Mouse (Mus musculus) liver, postnatal 0 days (tissue): ENCODE results near the gene Rbm41. TPM values are rescaled to one million over a fixed set of nuclear protein-coding genes. Genes with fewer than 3 reads are reported as not detected.

Source experiments
- ATAC-seq: fragments of 200-750 bp; cut with Nextera tagmentation; 2 replicates; pipeline ENCODE4 v1.8.0; 2017; ENCODE audit warnings: mild to moderate bottlenecking, moderate library complexity
- DNase-seq: peaks from one replicate; pipeline ENCODE4 v3.0.0-alpha.2; 2016
- H3K27ac ChIP-seq: fragments of 300-500 bp; sonication (generic); 2 replicates; pipeline ENCODE4 v1.5.1; 2014; ENCODE audit warnings: antibody characterized with exemption, moderate library complexity, mild to moderate bottlenecking, low read depth
- H3K27me3 ChIP-seq: fragments of 300-500 bp; sonication (generic); 2 replicates; pipeline ENCODE4 v1.6.1; 2014; ENCODE audit warnings: low read length, control low read depth, mixed read lengths; ENCODE audit not compliant: insufficient read depth
- H3K36me3 ChIP-seq: fragments of 300-500 bp; sonication (generic); replicated peaks from 2 replicates; pipeline ENCODE4 v1.6.1; 2014; ENCODE audit warnings: mild to moderate bottlenecking, control low read depth, low read length, moderate library complexity, mixed read lengths; ENCODE audit not compliant: insufficient read depth
- H3K4me1 ChIP-seq: fragments of 300-500 bp; sonication (generic); 2 replicates; pipeline ENCODE4 v1.6.1; 2014; ENCODE audit warnings: antibody characterized with exemption, mild to moderate bottlenecking, control low read depth; ENCODE audit not compliant: insufficient read depth
- H3K4me2 ChIP-seq: fragments of 300-500 bp; sonication (generic); 2 replicates; pipeline ENCODE4 v1.6.1; 2014; ENCODE audit warnings: low read depth, mild to moderate bottlenecking, low read length, moderate library complexity, mixed read lengths
- H3K4me3 ChIP-seq: fragments of 300-500 bp; sonication (generic); 2 replicates; pipeline ENCODE4 v1.5.1; 2014; ENCODE audit warnings: low read depth, low read length
- H3K9ac ChIP-seq: fragments of 300-500 bp; sonication (generic); replicated peaks from 2 replicates; pipeline ENCODE4 v1.6.1; 2014; ENCODE audit warnings: mild to moderate bottlenecking, moderate library complexity
- H3K9me3 ChIP-seq: fragments of 300-500 bp; sonication (generic); 2 replicates; pipeline ENCODE4 v1.6.1; 2016; ENCODE audit warnings: mild to moderate bottlenecking, control low read depth, low read length, mixed read lengths
- CTCF ChIP-seq: sonication (generic); IDR thresholded peaks from 2 replicates; pipeline ENCODE4 v1.5.1; 2016; ENCODE audit warnings: antibody characterized with exemption, low read depth
- EP300 ChIP-seq: IDR thresholded peaks from 2 replicates; pipeline ENCODE4 v1.6.1; 2016; ENCODE audit warnings: antibody characterized with exemption, low read depth, mild to moderate bottlenecking
- WGBS: fragments of 180-500 bp; shearing (Covaris S2); extraction: QIAGEN DNeasy Blood & Tissue Kit; methylation state at CpG from one replicate; pipeline ENCODE4 v1.1.7; 2014; ENCODE audit not compliant: insufficient replicate concordance; 5-methylcytosine and 5-hydroxymethylcytosine counted together
- polyA plus RNA-seq: library from polyadenylated mRNA; unstranded; fragments of >200 nt; fragmentation: Nextera tagmentation; extraction: Ambion mirVana; gene quantifications from 2 replicates; pipeline ENCODE4 v1.2.1, GENCODE M21; 2015

Rbm41 gene
- polyA plus RNA-seq, 1 experiment from 2014 or later, result 0.90 TPM

DNA sequence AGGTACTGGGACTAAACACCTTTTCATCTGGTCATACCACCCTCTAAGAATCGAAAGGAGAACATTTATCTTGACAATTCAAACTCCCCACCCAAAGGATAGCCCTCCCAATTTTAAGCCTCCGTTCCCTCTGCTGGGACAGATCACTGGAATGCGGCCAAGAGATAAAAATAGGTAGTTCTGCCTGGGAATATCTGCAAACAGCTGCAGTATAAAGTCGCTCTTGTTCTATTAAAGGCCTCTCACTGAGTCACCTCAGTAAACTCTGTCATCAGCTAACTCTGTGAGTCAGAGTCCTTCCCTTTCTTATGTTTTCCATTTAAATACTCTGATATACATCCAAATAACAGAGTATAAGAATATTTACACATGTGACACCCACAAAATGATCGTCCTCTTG lies 139.0 kb downstream of the Rbm41 start:
- Histone ChIP-seq H3K9me3 (no peaks in the 10 kb centered on the region), H3K4me2 (no peak overlapping the region), H3K36me3 (no peaks in the 10 kb centered on the region), H3K4me3 (no peak overlapping the region), H3K27me3 (no peaks in the 10 kb centered on the region), H3K4me1 (no peaks in the 10 kb centered on the region), H3K27ac (no peak overlapping the region), H3K9ac (no peak overlapping the region)
- TF ChIP-seq CTCF (no peak), EP300 (no peak)
- DNase-seq, result no peak
- no peak for ATAC-seq
- WGBS, result 61% methylated on average over 5 of the region's 5 CpGs

DNA sequence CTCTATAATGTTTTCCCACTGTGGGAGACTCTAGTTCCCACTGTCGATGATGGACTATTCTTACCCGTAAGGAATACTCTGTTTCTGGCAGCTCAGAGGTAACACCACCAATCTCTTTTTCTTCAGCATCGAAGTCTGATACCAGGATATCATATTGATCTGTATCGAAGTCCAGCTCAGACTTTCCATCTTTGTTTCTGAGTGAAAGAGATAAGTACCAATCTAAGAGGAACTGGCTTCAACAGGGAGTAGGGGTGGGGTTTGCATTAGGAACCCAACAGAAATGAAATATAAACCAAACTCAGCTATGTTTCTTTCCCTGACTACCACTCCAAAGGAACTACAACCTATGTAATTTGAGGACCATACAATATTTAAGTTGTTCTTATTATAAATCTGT lies 143.6 kb downstream of the Rbm41 start:
- TF ChIP-seq CTCF, result no peak
- no peak for TF ChIP-seq EP300
- H3K9me3 ChIP-seq, result no peaks in the 10 kb centered on the region
- no peaks in the 10 kb centered on the region for H3K36me3 ChIP-seq
- DNase-seq (no peak), ATAC-seq (no peak)
- H3K9ac ChIP-seq, result no peak overlapping the region
- no peak overlapping the region for H3K4me2 ChIP-seq
- H3K27me3 ChIP-seq, result no peaks in the 10 kb centered on the region
- no peaks in the 10 kb centered on the region for H3K4me1 ChIP-seq
- no peak overlapping the region for H3K27ac ChIP-seq
- no peak overlapping the region for H3K4me3 ChIP-seq
- 73% methylated on average over 4 of the region's 4 CpGs for WGBS

DNA sequence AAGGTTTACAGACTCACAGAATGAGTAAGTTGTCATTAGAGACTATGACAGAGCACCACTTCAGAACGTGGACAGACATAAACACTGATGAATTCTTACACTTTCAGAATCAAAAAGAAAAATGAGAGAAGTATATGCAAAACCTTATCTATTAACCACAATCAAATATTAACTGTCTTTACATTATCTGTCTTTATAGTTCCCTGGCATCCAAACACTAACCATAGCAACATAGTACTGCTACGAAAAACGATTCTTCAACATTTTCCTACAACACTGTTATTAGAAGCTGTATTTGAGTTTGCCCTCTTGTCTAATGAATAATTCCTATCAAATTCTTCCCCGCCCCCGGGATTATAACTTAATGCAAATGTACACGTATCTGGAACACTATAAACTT lies 157.3 kb downstream of the Rbm41 start:
- no peak overlapping the region for H3K4me2 ChIP-seq
- H3K9ac ChIP-seq, result no peak overlapping the region
- H3K27me3 ChIP-seq, result no peaks in the 10 kb centered on the region
- no peak for ATAC-seq
- H3K9me3 ChIP-seq, result no peaks in the 10 kb centered on the region
- H3K4me3 ChIP-seq, result no peak overlapping the region
- no peaks in the 10 kb centered on the region for H3K36me3 ChIP-seq
- TF ChIP-seq EP300, result no peak
- TF ChIP-seq CTCF, result no peak
- 69% methylated on average over 6 of the region's 6 CpGs for WGBS
- DNase-seq, result no peak
- no peak overlapping the region for H3K27ac ChIP-seq
- H3K4me1 ChIP-seq, result no peaks in the 10 kb centered on the region

Other genes starting within 250 kb of the Rbm41 start
- not detected in 2 replicates for gene Ripply1, start 216.2 kb downstream of the Rbm41 start, polyA plus RNA-seq
- gene Cldn2, start 197.8 kb downstream of the Rbm41 start, polyA plus RNA-seq, result 8.1 and 8.4 TPM in 2 replicates
- 12.4 and 16.1 TPM in 2 replicates for gene Morc4, start 126.9 kb downstream of the Rbm41 start, polyA plus RNA-seq
- gene Nup62cl, start 64.1 kb upstream of the Rbm41 start, polyA plus RNA-seq, result 1.5 and 1.8 TPM in 2 replicates
- not detected in 2 replicates for gene Pih1h3b, start 64.3 kb upstream of the Rbm41 start, polyA plus RNA-seq